Mouse (Mus musculus) heart, postnatal 0 days (tissue): ENCODE results near the gene 2310011J03Rik. TPM values are rescaled to one million over a fixed set of nuclear protein-coding genes. Genes with fewer than 3 reads are reported as not detected.
A peak's percentile ranks its signal among the peaks of the same experiment; 100 is the strongest.

Experiments
- ATAC-seq: fragments of 200-750 bp; cut with Nextera tagmentation; 2 replicates; pipeline ENCODE4 v1.8.0; 2017; ENCODE audit warnings: low read depth, moderate number of reproducible peaks, moderate library complexity; ENCODE audit not compliant: insufficient read depth
- DNase-seq: peaks from one replicate; pipeline ENCODE4 v3.0.0-alpha.2; 2016; ENCODE audit warnings: low spot score
- H3K27ac ChIP-seq: fragments of 300-500 bp; sonication (generic); 2 replicates; pipeline ENCODE4 v1.5.1; 2014; ENCODE audit warnings: low read depth, mild to moderate bottlenecking
- H3K27me3 ChIP-seq: fragments of 300-500 bp; sonication (generic); 2 replicates; pipeline ENCODE4 v1.6.1; 2014; ENCODE audit warnings: low read length, mixed read lengths; ENCODE audit not compliant: control insufficient read depth, insufficient read depth
- H3K36me3 ChIP-seq: fragments of 300-500 bp; sonication (generic); replicated peaks from 2 replicates; pipeline ENCODE4 v1.6.1; 2014; ENCODE audit warnings: low read length, mixed read lengths; ENCODE audit not compliant: control insufficient read depth, insufficient read depth
- H3K4me1 ChIP-seq: fragments of 300-500 bp; sonication (generic); 2 replicates; pipeline ENCODE4 v1.6.1; 2014; ENCODE audit warnings: antibody characterized with exemption; ENCODE audit not compliant: control insufficient read depth, insufficient read depth
- H3K4me2 ChIP-seq: fragments of 300-500 bp; sonication (generic); 2 replicates; pipeline ENCODE4 v1.6.1; 2014; ENCODE audit warnings: low read depth, mild to moderate bottlenecking, low read length, moderate library complexity
- H3K4me3 ChIP-seq: fragments of 300-500 bp; sonication (generic); 2 replicates; pipeline ENCODE4 v1.5.1; 2014; ENCODE audit warnings: low read depth, low read length
- H3K9ac ChIP-seq: fragments of 300-500 bp; sonication (generic); replicated peaks from 2 replicates; pipeline ENCODE4 v1.6.1; 2014; ENCODE audit warnings: low read depth, low read length, mixed read lengths
- H3K9me3 ChIP-seq: fragments of 300-500 bp; sonication (generic); replicated peaks from 2 replicates; pipeline ENCODE4 v1.6.1; 2016; ENCODE audit warnings: low read length; ENCODE audit not compliant: control insufficient read depth
- CTCF ChIP-seq: IDR thresholded peaks from 2 replicates; pipeline ENCODE4 v1.5.1; 2016; ENCODE audit warnings: antibody characterized with exemption, control low read depth, low read depth
- EP300 ChIP-seq: IDR thresholded peaks from 2 replicates; pipeline ENCODE4 v1.6.1; 2016; ENCODE audit warnings: antibody characterized with exemption, low read depth
- WGBS: fragments of 180-500 bp; shearing (Covaris S2); extraction: QIAGEN DNeasy Blood & Tissue Kit; methylation state at CpG from one replicate; pipeline ENCODE4 v1.1.7; 2014; 5-methylcytosine and 5-hydroxymethylcytosine counted together
- polyA plus RNA-seq: library from polyadenylated mRNA; unstranded; fragments of >200 nt; fragmentation: Nextera tagmentation; extraction: Ambion mirVana; gene quantifications from 2 replicates; pipeline ENCODE4 v1.2.1, GENCODE M21; 2015
- total RNA-seq: library from RNA; depleted of rRNA; stranded (reverse); fragments of >200 nt; gene quantifications from 2 replicates; pipeline ENCODE4 v1.2.3, GENCODE M21; 2014; ENCODE audit warnings: low replicate concordance

The 2310011J03Rik gene
- total and polyA plus RNA-seq, 2 experiments from 2014 or later = 13.5 to 37.4 TPM

DNA sequence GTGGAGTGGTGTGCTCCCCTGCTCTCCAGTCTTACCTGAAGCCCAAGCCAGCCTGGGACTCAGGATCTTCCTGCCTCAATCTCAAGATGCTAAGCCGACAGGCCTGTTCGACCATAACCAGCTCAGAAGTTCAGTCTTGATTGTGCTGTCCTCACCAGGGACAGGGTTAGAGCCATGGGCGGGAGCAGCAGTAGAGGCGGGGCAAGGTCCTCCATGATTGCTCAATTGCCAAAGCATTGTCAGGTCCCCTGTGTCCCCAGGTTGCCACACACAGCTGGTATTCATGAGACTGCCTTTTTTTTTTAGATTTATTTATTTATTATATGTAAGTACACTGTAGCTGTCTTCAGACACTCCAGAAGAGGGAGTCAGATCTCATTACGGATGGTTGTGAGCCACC is 44.1 kb downstream of the 2310011J03Rik start:
- H3K27me3 ChIP-seq = no peaks in the 10 kb centered on the region
- no peaks in the 10 kb centered on the region for H3K9me3 ChIP-seq
- TF ChIP-seq CTCF (no peak), EP300 (no peak)
- no peak overlapping the region for H3K27ac ChIP-seq
- peaks cover 69% of the 10 kb centered on the region for H3K36me3 ChIP-seq
- WGBS = 69% methylated on average over 5 of the region's 5 CpGs
- ATAC-seq (no peak), DNase-seq (no peak)
- H3K9ac ChIP-seq = no peak overlapping the region
- peaks cover 9% of the 10 kb centered on the region for H3K4me1 ChIP-seq
- no peak overlapping the region for H3K4me3 ChIP-seq
- no peak overlapping the region for H3K4me2 ChIP-seq

- no peak overlapping the region for H3K9ac ChIP-seq
- H3K9me3 ChIP-seq = no peaks in the 10 kb centered on the region
- H3K4me1 ChIP-seq = peaks cover 17% of the 10 kb centered on the region; the same call in 1 of the 2 replicates
- no peak overlapping the region for H3K4me2 ChIP-seq
- peaks cover 50% of the 10 kb centered on the region for H3K36me3 ChIP-seq
- no peak overlapping the region for H3K4me3 ChIP-seq
- H3K27ac ChIP-seq = no peak overlapping the region
- WGBS = 66% methylated on average over 3 of the region's 3 CpGs
- no peaks in the 10 kb centered on the region for H3K27me3 ChIP-seq
- TF ChIP-seq EP300 = no peak
- no peak for TF ChIP-seq CTCF
- no peak for ATAC-seq
- DNase-seq = no peak
Measured at GRCm38 (mm10) chr10:80273847-80274246, 46.5 kb downstream of the 2310011J03Rik start.

GRCm38 (mm10) chr10:80271870-80272585 is 48.3 kb downstream of the 2310011J03Rik start:
- no peaks in the 10 kb centered on the region for H3K9me3 ChIP-seq
- H3K4me1 ChIP-seq = peaks cover 31% of the 10 kb centered on the region
- 85% methylated on average over 8 of the region's 8 CpGs for WGBS
- ATAC-seq (no peak), DNase-seq (no peak)
- no peak overlapping the region for H3K4me3 ChIP-seq
- peaks cover 35% of the 10 kb centered on the region for H3K36me3 ChIP-seq
- no peak overlapping the region for H3K27ac ChIP-seq
- TF ChIP-seq EP300 (no peak), CTCF (no peak)
- H3K27me3 ChIP-seq = no peaks in the 10 kb centered on the region
- no peak overlapping the region for H3K4me2 ChIP-seq
- H3K9ac ChIP-seq = no peak overlapping the region

- WGBS = 68% methylated on average over 5 of the region's 5 CpGs
- H3K9ac ChIP-seq = no peak overlapping the region
Measured at GRCm38 (mm10) chr10:80271186-80271843, 49.0 kb downstream of the 2310011J03Rik start.

DNA sequence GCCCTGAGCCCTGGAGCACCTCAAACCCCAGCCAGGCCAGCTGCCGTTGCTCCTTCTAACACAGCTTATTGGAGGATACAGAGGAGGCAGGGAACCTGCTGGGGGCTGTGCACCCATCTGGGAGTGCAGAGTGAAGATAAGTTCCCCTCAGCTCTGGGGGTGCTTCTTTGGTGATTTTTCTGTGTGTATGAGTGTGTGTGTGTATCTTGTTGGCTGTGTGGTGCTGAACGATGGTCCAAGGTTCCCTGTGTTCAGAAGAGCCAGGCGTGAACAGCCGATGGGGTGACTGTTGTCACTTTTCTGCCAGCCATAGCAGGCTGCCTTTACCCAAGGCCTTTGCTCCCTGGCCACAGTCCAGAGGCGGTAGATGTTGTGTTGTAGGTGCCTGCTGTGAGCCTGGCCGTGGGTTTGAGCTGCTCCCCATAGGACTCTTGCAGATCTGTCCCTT is 49.6 kb downstream of the 2310011J03Rik start:
- no peak for DNase-seq
- no peak overlapping the region for H3K4me3 ChIP-seq
- no peak overlapping the region; the same call in 1 of the 2 replicates for H3K9ac ChIP-seq
- ATAC-seq = no peak; the same call in 1 of the 2 replicates
- H3K36me3 ChIP-seq = peaks cover 24% of the 10 kb centered on the region
- no peaks in the 10 kb centered on the region for H3K27me3 ChIP-seq
- H3K4me2 ChIP-seq = no peak overlapping the region; the same call in 1 of the 2 replicates
- H3K9me3 ChIP-seq = no peaks in the 10 kb centered on the region
- 0 out of 2 replicates have a peak overlapping the region, but pooled peaks have one; percentile 22 for H3K27ac ChIP-seq
- TF ChIP-seq EP300 (no peak), CTCF (no peak)
- WGBS = 34% methylated on average over 6 of the region's 6 CpGs
- H3K4me1 ChIP-seq = peaks cover 44% of the 10 kb centered on the region

More at GRCm38 (mm10) chr10:80271186-80271843, 49.0 kb downstream of the 2310011J03Rik start:
- no peaks in the 10 kb centered on the region for H3K9me3 ChIP-seq
- H3K4me3 ChIP-seq = no peak overlapping the region
- H3K27ac ChIP-seq = 0 out of 2 replicates have a peak overlapping the region, but pooled peaks have one; percentile 22
- H3K4me2 ChIP-seq = no peak overlapping the region
- DNase-seq (no peak), ATAC-seq (no peak)
- peaks cover 30% of the 10 kb centered on the region for H3K36me3 ChIP-seq
- peaks cover 38% of the 10 kb centered on the region for H3K4me1 ChIP-seq
- no peak for TF ChIP-seq EP300
- no peak for TF ChIP-seq CTCF
- no peaks in the 10 kb centered on the region for H3K27me3 ChIP-seq
